Comparison of ENCODE assay signal across 8 mouse cellular contexts in genomic region chr11:80779527-80780344, GRCm38 (mm10). TPM values are rescaled to one million over a fixed set of nuclear protein-coding genes. Genes with fewer than 3 reads are reported as not detected.
DNase-seq lines count a peak whose midpoint lies in the region; ATAC-seq and TF ChIP-seq lines count a peak whose summit lies in the region.

Gene Myo1d (minus strand): TSS chr11:80780025.

- peaks cover 4% of the 10 kb centered on the region for H3K27me3 ChIP-seq in E14TG2a.4 (ENCODE audit: insufficient read depth, low read length)
- H3K27me3 ChIP-seq in forebrain, embryonic 13.5 days = peaks cover 16% of the 10 kb centered on the region
- no peaks in the 10 kb centered on the region for H3K27me3 ChIP-seq in heart, postnatal 0 days (ENCODE audit: control insufficient read depth, insufficient read depth, low read length)
- H3K27me3 ChIP-seq in liver, embryonic 14.5 days (ENCODE audit: control insufficient read depth, insufficient read depth, low read length) = peaks cover 7% of the 10 kb centered on the region; the same call in 1 of the 2 replicates
- H3K27me3 ChIP-seq in neural tube, embryonic 11.5 days (ENCODE audit: control insufficient read depth, insufficient read depth, low read length) = peaks cover 9% of the 10 kb centered on the region
- no peaks in the 10 kb centered on the region for H3K27me3 ChIP-seq in stomach, embryonic 16.5 days (ENCODE audit: control insufficient read depth, insufficient read depth, low read length)

- no peak for TF ChIP-seq EP300 in heart, postnatal 0 days (IDR thresholded peaks at IDR 0.05; ENCODE audit: low read depth)
- TF ChIP-seq EP300 in liver, embryonic 14.5 days (IDR thresholded peaks at IDR 0.05; ENCODE audit: low read depth) = no peak

- TF ChIP-seq CTCF in E14TG2a.4 (conservative IDR thresholded peaks at IDR 0.05; ENCODE audit: low read length) = peak; percentile 33
- peak; percentile 65 for TF ChIP-seq CTCF in heart, postnatal 0 days (IDR thresholded peaks at IDR 0.05; ENCODE audit: low read depth)
- TF ChIP-seq CTCF in liver, embryonic 14.5 days (IDR thresholded peaks at IDR 0.05; ENCODE audit: low read depth) = peak; percentile 93

- H3K4me3 ChIP-seq in E14TG2a.4 (replicated peaks; ENCODE audit: low read length) = peak within 1 kb of the TSS; percentile 90
- H3K4me3 ChIP-seq in forebrain, embryonic 13.5 days = peak within 1 kb of the TSS; percentile 56
- peak within 1 kb of the TSS; percentile 76 for H3K4me3 ChIP-seq in heart, postnatal 0 days (ENCODE audit: low read depth, low read length)
- peak within 1 kb of the TSS; percentile 80 to 85 for H3K4me3 ChIP-seq in liver, embryonic 14.5 days (ENCODE audit: insufficient read depth in 1 of 2, low read depth in 2 of 2, low read length in 2 of 2)
- H3K4me3 ChIP-seq in neural tube, embryonic 11.5 days (ENCODE audit: low read depth, low read length) = peak within 1 kb of the TSS; percentile 68
- H3K4me3 ChIP-seq in stomach, embryonic 16.5 days (replicated peaks; ENCODE audit: low read length) = peak within 1 kb of the TSS; percentile 80

- no peaks in the 10 kb centered on the region for H3K9me3 ChIP-seq in E14TG2a.4 (ENCODE audit: low read length)
- H3K9me3 ChIP-seq in forebrain, embryonic 13.5 days (replicated peaks) = no peaks in the 10 kb centered on the region
- no peaks in the 10 kb centered on the region for H3K9me3 ChIP-seq in heart, postnatal 0 days (replicated peaks; ENCODE audit: control insufficient read depth, low read length)
- no peaks in the 10 kb centered on the region for H3K9me3 ChIP-seq in liver, embryonic 14.5 days (ENCODE audit: control insufficient read depth, low read length)
- H3K9me3 ChIP-seq in neural tube, embryonic 11.5 days (ENCODE audit: control insufficient read depth, low read length) = no peaks in the 10 kb centered on the region
- H3K9me3 ChIP-seq in stomach, embryonic 16.5 days (replicated peaks; ENCODE audit: control insufficient read depth, low read length) = no peaks in the 10 kb centered on the region

- H3K9ac ChIP-seq in forebrain, embryonic 13.5 days = peak within 1 kb of the TSS; percentile 54
- peak within 1 kb of the TSS; percentile 64 for H3K9ac ChIP-seq in heart, postnatal 0 days (replicated peaks; ENCODE audit: low read depth, low read length)
- peak within 1 kb of the TSS; percentile 78 for H3K9ac ChIP-seq in liver, embryonic 14.5 days (replicated peaks)
- H3K9ac ChIP-seq in neural tube, embryonic 11.5 days (ENCODE audit: low read length) = peak within 1 kb of the TSS; percentile 59
- peak within 1 kb of the TSS; percentile 83 for H3K9ac ChIP-seq in stomach, embryonic 16.5 days (ENCODE audit: low read length)

- H3K4me1 ChIP-seq in E14TG2a.4 (replicated peaks; ENCODE audit: low read depth, low read length) = peaks cover 21% of the 10 kb centered on the region
- H3K4me1 ChIP-seq in forebrain, embryonic 13.5 days = peaks cover 17% of the 10 kb centered on the region
- H3K4me1 ChIP-seq in heart, postnatal 0 days (ENCODE audit: control insufficient read depth, insufficient read depth) = no peaks in the 10 kb centered on the region; the same call in 1 of the 2 replicates
- peaks cover 25 to 35% of the 10 kb centered on the region in 2 experiments for H3K4me1 ChIP-seq in liver, embryonic 14.5 days (replicated peaks; ENCODE audit: control insufficient read depth in 2 of 2, insufficient read depth in 2 of 2, low read length in 1 of 2)
- H3K4me1 ChIP-seq in neural tube, embryonic 11.5 days (ENCODE audit: control insufficient read depth, insufficient read depth, low read length) = peaks cover 4% of the 10 kb centered on the region; the same call in 1 of the 2 replicates
- H3K4me1 ChIP-seq in stomach, embryonic 16.5 days (ENCODE audit: control insufficient read depth, insufficient read depth, low read length) = peaks cover 6% of the 10 kb centered on the region; the same call in 1 of the 2 replicates

- peak; percentile 92 for ATAC-seq in cerebellum, adult (ENCODE audit: insufficient number of reproducible peaks, low FRiP score, low TSS enrichment)
- peak; percentile 96 for ATAC-seq in forebrain, embryonic 13.5 days
- peak; percentile 97 for ATAC-seq in heart, postnatal 0 days (ENCODE audit: insufficient read depth, low read depth)
- peak; percentile 90 for ATAC-seq in liver, embryonic 14.5 days (ENCODE audit: insufficient read depth)
- peak; percentile 93 for ATAC-seq in neural tube, embryonic 11.5 days (ENCODE audit: insufficient read depth, low FRiP score, low TSS enrichment)
- ATAC-seq in stomach, embryonic 16.5 days (ENCODE audit: insufficient read depth, low FRiP score) = peak; percentile 94

- under 1% methylated on average over 49 of the region's 87 CpGs for WGBS in forebrain, embryonic 13.5 days
- WGBS in heart, postnatal 0 days = under 1% methylated on average over 73 of the region's 87 CpGs
- WGBS in liver, embryonic 14.5 days (ENCODE audit: insufficient replicate concordance) = 1% methylated on average over 70 of the region's 87 CpGs
- under 1% methylated on average over 67 of the region's 87 CpGs for WGBS in neural tube, embryonic 11.5 days
- WGBS in stomach, embryonic 16.5 days = 1% methylated on average over 87 of the region's 87 CpGs

- DNase-seq in heart, postnatal 0 days (ENCODE audit: low spot score) = peak; percentile 81
- DNase-seq in kidney, postnatal 36 days = peak; percentile 87 to 96
- peak; percentile 78 to 84 (median 79) for DNase-seq in liver, embryonic 14.5 days (ENCODE audit: low read depth in 3 of 3, low spot score in 3 of 3)
- DNase-seq in neural tube, embryonic 11.5 days (ENCODE audit: low spot score) = peak; percentile 91

- peak within 1 kb of the TSS; percentile 74 for H3K4me2 ChIP-seq in forebrain, embryonic 13.5 days
- peak within 1 kb of the TSS; percentile 96 for H3K4me2 ChIP-seq in heart, postnatal 0 days (ENCODE audit: low read depth, low read length)
- H3K4me2 ChIP-seq in liver, embryonic 14.5 days (ENCODE audit: low read depth) = peak within 1 kb of the TSS; percentile 92
- peak within 1 kb of the TSS; percentile 88 for H3K4me2 ChIP-seq in neural tube, embryonic 11.5 days (ENCODE audit: low read depth)
- peak within 1 kb of the TSS; percentile 76 for H3K4me2 ChIP-seq in stomach, embryonic 16.5 days (ENCODE audit: low read depth, low read length)

- H3K36me3 ChIP-seq in E14TG2a.4 (ENCODE audit: insufficient read depth, low read length) = no peaks in the 10 kb centered on the region
- H3K36me3 ChIP-seq in forebrain, embryonic 13.5 days (ENCODE audit: poor library complexity, severe bottlenecking) = no peaks in the 10 kb centered on the region
- H3K36me3 ChIP-seq in heart, postnatal 0 days (replicated peaks; ENCODE audit: control insufficient read depth, insufficient read depth, low read length) = no peaks in the 10 kb centered on the region
- H3K36me3 ChIP-seq in liver, embryonic 14.5 days (replicated peaks; ENCODE audit: control insufficient read depth, insufficient read depth, low read depth) = no peaks in the 10 kb centered on the region
- no peaks in the 10 kb centered on the region for H3K36me3 ChIP-seq in neural tube, embryonic 11.5 days (ENCODE audit: control insufficient read depth, insufficient read depth, low read length)
- no peaks in the 10 kb centered on the region for H3K36me3 ChIP-seq in stomach, embryonic 16.5 days (ENCODE audit: control insufficient read depth, insufficient read depth, low read length)

- no peak within 1 kb of the TSS for H3K27ac ChIP-seq in forebrain, embryonic 13.5 days
- peak within 1 kb of the TSS; percentile 65 for H3K27ac ChIP-seq in heart, postnatal 0 days (ENCODE audit: low read depth)
- H3K27ac ChIP-seq in liver, embryonic 14.5 days = peak within 1 kb of the TSS; percentile 72
- H3K27ac ChIP-seq in neural tube, embryonic 11.5 days (ENCODE audit: low read depth, low read length) = 0 out of 2 replicates have a peak within 1 kb of the TSS, but pooled peaks have one; percentile 44
- H3K27ac ChIP-seq in stomach, embryonic 16.5 days (ENCODE audit: low read length) = peak within 1 kb of the TSS; percentile 91

RNA-seq across cellular contexts. Expression of gene Myo1d, which starts in this region (rescaled TPM):
- polyA plus RNA-seq in forebrain, embryonic 13.5 days (2015; fragmentation: Nextera tagmentation; extraction: Ambion mirVana) = 1.4 and 1.7 TPM in 2 replicates
- total RNA-seq in heart, postnatal 0 days (2014; rRNA removed; ENCODE audit: low replicate concordance) = 4.5 and 13.3 TPM in 2 replicates
- 4.0 and 4.6 TPM in 2 replicates for polyA plus RNA-seq in heart, postnatal 0 days (2015; fragmentation: Nextera tagmentation; extraction: Ambion mirVana)
- polyA plus RNA-seq in liver, embryonic 14.5 days (2012; rRNA removed) = 3.3 TPM in 2 replicates
- polyA plus RNA-seq in liver, embryonic 14.5 days (2014; fragmentation: Nextera tagmentation; extraction: Ambion mirVana) = 6.8 and 7.5 TPM in 2 replicates
- 2.8 and 2.9 TPM in 2 replicates for polyA plus RNA-seq in neural tube, embryonic 11.5 days (2014; fragmentation: Nextera tagmentation; extraction: Ambion mirVana)
- polyA plus RNA-seq in stomach, embryonic 16.5 days (2015; fragmentation: Nextera tagmentation; extraction: Ambion mirVana) = 31.7 and 33.8 TPM in 2 replicates

Comparison
In these comparisons a context has a peak if more than half of its experiments do, and no peak if none do; other contexts are left out.
1. CTCF ChIP-seq: peak in every context shown above with its lines; median percentile 93 in liver, embryonic 14.5 days; 65 in heart, postnatal 0 days; 33 in E14TG2a.4.